Mouse (Mus musculus) spleen, postnatal 36 days (tissue): Measurements from ENCODE around the gene Exoc4.
A peak's percentile ranks its signal among the peaks of the same experiment; 100 is the strongest.

Source experiments
- DNase-seq, 2 experiments: peaks; one replicate each; pipeline ENCODE4 v3.0.0; 2022; ENCODE audit warnings: low spot score in 2 of 2, mixed read lengths in 1 of 2

Gene Exoc4

DNA sequence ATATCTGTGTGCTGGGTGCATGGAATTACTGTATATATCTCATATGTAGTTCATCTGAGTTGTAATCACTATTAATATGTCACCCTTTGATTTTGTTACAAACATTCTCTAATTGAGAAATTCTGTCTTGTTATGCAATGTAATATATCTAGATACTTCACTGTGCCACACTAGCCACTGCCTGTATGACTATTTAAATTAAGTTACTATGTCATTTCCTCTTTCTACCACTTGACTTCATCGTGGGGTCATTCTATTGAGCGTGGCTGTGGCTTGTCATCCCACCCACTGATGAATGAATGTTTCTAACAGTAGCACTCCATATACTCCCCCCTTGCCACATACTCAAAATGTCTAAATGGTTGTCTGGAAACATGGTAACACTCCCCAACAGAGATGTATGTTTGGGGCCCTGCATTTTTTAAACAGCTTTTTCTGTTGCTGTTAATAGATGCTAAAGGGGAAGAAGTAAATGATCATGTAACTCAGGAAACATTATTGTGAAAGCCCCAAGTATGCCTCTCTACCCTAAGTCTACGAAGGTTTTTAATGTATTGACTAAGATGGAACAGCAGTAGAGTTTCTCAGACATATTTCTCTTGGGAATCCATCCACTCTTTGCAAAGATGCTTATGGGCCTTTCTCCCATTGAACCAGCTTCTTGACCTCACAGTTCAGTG is 618.2 kb downstream of the Exoc4 start:
- no peak for DNase-seq

DNA sequence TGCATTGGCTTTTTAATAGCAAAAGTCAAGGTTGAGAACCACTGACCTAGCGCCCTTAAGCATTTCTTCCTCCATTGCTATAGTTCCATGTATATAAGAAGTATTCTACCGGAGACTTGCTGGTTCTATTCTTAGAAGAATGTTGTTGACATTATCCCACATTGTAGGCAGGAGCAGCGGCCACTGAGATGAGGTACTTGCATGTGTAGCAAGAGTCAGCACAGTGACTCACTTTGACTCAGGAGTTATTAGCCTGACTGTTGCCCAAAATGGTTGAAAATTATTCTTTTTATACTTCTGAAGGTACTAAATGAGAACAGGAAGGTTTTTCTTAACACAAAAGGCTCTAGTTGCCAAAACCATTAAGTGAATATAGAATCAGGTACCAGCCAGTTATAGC is 620.4 kb downstream of the Exoc4 start:
- no peak for DNase-seq

DNA sequence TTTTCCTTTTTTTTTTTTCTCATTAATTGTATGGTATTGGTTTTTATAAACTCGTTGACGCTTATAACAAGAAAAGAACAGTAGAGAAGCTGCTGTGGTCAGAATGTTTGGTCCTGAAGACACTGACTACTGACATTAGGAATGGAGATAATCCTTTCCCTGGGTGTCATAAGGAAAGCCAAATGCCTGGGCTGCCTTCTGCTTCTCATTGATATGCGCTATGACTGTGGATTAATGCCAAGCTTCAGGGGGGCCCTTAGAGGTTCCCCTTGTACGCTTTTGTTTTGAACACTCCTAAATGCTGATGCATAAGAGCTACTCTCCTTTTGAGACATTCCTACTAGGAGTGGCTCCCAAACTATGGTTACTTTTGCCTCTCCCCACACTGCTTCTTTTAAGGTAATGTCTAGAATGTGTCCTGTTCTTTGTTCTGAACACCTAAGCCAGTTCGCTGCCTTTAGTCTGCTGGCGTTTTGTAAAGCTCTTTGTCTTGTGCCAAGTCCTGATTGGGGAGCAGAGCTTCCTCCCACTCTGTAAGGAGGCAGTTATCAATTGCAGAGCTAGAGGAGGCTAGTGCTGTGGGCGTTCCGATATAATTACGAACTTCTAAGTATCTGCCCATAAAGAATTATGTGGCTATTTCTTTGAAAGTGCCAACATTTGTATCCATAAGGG is 621.7 kb downstream of the Exoc4 start:
- DNase-seq, result no peak

DNA sequence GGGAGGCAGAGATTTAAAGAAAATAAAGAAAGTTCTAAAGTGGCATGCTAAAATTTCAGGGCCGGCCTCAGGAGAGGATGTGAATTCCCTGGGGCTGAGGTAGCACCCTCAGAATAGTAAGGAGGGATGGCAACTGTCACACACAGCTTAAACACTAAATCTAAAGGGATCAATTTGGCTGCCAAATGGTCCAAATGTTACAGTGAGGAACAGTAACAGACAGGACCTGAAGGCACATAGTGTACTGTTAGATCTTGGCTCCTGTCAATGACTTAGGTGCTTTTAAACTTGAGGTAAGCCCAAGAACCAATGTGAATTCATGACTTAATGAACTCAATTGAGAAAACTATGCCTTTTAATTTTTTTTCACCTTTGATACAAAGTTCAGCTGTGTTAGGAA is 622.4 kb downstream of the Exoc4 start:
- no peak for DNase-seq

DNA sequence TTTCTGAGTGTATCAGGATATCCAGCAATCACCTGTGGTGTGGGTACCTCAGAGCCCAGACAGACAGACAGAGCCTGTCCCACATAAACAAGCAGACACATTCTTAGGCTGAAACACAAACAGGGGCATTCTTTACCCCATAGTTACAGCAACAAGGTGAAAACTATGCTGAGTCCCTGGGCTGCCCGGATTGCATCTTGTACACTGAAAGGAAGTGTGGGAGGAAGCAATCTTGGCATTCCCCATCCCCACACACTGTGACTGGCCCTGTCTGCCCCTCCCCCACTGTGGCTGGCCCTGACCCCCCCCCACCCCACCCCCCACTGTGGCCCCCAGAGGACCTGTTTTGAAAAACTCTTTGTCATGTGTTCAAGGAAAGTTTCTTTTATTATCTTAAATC is 623.3 kb downstream of the Exoc4 start:
- DNase-seq, result no peak

DNA sequence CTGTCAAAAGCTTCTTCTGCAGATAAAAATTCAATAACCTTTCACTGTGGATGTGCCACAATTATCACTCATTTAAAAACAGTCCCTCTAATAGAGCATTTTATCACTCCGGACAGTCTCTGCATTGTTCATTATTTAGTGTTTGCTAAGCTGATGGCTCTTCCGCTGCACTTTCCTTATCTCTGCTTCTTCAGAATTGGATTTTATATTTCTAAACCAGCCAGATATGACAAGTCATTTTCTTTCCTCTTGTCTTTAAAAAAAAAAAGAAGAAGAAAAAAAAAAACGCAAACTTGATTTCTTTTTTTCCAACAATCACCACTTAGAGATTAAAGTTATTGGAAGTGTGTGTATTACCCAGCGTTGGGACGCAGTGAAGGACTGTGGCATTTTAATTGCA is 624.1 kb downstream of the Exoc4 start:
- DNase-seq, result no peak

DNA sequence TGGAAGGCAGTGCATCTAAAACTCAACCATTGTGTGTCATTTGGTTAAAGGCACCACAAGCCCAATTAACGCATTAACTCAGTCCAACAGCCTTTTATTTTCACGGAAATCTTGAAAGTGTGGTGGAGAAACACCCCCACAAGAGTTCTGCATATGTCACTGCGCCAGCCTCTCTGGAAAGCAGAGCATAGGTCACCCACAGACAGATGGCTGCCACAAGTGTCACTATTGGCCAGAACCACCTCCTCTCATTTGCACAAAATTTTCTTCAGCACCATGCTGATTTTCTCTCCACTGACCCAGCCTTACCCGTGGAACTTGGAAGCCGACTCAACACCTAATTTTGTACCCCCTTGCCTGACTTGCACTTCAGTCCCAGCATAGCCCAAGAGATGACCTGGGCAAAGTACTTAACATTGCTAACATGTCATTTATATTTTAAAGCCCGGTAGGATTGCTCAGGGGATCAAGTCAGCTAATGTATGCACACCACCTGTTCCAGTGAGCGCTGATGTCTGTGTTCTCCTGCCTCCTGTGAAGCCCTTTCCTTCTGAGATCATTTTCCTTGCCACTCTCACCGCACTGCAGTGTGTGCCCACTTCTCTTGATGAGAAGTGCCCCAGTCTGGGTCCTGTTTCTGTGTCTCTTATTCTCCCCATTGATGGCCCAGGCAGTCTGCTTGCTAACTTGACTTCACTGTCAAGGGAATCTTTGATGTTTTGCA is 625.6 kb downstream of the Exoc4 start:
- DNase-seq, result no peak

DNA sequence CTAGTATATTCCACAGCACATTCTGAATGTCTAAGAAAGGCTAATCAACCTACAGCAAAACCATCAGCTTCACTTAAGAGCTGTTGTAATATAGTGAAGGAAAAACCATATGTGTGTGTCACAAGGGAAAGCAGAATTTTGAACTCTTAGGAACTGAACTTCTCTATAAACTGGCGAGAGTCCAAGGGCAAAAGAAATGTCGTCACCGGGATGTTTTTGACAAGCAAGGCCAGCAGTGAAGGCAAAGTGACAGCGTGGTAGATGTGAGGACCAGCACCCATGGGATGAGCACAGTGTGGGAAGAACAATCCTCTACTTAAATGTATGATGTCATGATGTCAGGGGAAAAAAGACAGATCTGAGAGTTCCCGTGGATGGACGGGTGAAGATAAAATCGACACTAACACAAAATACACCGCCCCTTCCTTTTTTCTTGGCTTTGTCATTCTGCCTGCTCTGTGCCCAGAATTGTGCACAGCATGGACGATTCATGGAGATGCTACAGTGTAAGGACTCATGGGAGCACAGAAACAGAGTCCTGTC is 635.3 kb downstream of the Exoc4 start:
- no peak for DNase-seq

DNA sequence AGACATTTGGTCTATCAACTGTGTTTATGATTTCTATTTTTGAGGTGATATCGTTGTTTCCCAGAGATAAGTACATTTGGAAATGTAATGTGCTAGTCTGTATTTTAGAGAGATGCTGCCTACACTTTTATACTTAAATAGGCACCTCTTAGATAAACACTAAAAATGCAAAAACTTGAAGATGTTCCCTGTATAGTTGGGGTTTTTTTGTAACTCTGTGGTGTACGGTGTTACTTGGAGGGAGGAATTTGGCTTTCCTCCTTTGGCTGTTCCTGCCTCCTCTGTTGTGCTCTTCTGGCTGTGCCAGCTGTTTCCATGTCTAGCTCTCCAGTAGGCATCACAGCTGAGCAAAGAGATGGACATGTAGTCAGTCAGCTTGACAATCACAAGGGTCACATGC is 638.1 kb downstream of the Exoc4 start:
- DNase-seq, result no peak

DNA sequence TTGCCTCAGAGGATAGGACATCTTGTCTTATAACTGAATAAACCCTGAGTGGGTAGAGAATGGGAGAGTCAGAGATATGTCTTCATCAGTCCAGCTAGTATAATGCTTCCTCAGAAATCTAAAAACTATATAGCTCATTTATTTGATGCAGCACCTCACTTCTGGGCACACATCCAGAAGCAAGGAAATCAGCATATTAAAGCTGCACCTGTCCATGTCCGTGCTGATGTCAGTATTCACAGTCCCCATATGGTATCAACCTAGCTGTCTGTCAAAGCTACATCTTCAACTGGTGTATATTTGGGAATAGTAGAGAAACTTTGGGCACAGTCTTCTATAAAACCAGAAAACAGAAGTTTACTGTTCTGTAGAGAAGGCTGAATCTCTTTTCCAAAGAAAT is 642.0 kb downstream of the Exoc4 start:
- DNase-seq, result no peak

DNA sequence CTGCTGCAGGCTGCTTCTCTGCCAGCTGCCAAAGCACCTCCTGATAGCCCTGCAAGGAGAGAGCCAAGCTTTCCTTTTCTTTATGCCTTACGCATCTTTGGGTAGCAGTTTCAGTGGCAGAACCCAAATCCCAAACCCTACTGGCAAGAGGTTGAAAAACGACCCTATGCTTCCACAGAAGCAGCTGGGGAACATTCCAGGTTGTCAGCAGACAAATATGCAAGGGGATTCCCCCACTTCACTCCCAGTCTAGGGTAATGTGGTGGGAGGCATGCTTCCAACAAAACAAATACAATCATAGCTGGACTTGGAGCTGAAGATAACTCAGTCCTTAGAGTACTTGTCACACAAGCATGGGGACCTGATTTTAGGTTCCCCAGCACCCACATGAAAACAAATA is 643.3 kb downstream of the Exoc4 start:
- no peak for DNase-seq

DNA sequence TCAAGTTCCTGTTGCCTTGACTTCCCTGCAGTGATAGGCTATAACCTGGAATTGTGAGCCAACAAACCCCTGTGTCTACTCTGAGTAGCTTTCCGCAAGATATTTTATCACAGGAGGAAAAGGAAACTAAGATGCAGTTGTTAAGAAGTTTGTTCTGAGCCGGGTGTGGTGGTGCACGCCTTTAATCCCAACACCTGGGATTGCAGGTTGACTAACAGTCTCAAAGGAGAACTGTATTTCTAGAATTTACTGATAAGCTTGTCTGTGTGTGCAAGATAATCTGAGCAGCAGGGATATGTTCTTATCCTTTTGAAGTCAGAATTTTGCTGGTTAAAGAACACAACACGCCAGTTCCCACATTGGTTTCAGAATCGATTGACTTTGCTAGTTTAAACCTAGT is 651.1 kb downstream of the Exoc4 start:
- no peak for DNase-seq

DNA sequence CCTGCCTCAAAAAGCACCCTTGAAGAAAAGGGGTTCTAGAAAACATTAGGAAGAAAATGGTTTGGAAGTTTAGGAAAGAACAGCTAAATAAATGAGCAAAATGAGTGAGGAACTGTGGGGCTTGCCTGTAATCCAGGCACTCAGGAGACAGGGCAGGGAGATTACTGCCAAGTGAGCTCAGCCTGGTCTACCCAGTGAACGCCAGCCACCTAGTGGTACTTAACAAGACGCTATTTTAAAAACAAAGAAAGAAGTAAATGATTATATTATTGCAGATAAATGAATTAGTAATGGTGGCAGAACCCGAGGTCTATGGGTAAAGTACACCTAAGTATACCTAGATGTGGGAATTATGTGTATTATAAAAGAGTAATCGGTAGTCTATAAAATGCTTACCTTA is 651.7 kb downstream of the Exoc4 start:
- no peak for DNase-seq

DNA sequence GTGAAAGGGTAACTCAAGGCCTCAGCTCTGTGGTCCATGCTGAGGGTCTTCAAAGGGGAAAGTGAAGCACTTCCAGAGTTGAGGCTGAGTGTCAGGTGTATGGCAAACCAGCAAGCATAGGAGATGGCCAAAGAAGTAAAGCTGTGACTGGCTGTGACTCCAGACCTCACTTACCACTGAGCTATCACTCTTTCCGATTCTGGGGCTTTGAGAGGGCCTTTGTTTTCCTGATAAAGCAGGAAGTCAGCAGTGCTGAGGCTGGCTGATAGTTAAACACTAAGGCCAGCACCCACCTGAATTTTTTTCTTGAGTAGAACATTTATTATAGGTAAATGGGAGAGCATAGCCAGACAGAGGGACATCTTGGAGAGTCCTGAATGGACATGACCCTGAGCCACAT is 656.2 kb downstream of the Exoc4 start:
- no peak for DNase-seq

DNA sequence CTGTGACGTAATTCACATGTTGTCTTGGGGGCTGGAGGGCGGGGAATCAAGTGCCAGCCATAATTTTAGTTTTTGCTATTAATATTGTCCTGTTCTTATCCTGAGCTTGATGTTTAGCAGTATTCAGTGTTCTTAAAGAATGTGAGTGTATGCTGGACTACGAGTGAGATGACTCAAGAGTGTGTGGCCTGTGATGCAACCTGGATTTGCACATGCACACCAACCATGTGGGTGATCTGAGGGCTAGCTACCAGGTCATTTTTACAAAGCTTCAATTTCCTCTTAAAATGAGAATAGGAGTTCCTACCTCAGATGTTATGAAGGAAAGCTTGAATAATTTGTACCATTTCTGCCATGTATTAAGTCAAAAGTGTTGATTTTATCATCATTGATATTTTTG is 661.8 kb downstream of the Exoc4 start:
- DNase-seq, result no peak

DNA sequence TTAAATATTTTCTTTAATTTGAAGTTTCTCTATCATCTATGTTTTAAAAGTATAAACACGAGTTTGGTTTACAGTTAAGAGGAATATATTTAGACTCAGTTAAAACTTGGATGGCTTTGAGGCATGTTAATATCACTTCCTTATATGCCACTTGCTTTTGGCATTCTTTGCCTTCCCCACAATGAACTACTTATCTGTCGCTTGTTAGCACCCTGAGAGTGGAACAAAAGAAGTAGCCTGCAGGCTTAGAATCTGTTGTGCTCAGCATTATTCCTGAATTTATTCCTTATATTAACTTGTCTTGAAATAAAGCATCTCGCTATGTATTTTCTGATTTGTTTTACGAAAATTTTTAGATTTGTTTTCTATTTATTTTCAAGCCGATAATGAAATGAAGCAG is 664.2 kb downstream of the Exoc4 start:
- no peak for DNase-seq

DNA sequence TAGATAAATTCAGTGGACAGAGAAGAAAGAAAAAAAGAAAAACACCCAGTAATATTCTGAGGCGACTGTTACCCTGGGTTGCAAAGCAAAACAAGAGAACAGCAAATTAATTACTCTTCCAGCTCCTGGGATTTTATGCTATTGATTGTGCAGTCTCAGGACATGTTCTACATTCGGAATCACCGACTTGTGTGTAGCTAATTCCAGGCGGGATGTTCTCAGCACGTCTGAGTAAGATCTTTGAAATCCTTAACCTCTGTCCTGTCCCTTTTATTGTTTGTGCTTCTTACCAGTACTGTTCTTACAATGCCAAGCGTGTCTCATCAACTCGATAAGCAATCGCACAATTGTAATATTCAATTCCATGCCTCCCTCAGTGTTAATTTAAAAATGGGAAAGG is 664.6 kb downstream of the Exoc4 start:
- no peak for DNase-seq

DNA sequence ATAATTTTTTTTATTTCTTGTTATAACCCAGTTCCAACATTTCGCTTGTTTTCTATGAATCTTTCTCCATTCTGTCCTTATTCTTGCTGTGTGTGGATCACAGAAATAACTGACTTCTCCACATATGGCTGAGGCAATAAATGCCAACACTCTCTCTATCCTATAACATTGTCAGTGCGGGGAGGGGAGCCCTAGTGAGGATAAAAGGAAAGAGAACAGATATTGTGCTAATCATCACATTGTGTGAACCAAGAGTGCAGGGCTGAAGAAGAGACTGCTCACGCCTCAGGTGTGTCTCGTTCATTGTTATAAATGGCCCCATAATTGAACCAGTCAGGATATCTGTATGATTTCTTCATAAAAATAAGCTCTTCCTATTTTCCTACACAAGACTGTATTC is 665.1 kb downstream of the Exoc4 start:
- no peak for DNase-seq

DNA sequence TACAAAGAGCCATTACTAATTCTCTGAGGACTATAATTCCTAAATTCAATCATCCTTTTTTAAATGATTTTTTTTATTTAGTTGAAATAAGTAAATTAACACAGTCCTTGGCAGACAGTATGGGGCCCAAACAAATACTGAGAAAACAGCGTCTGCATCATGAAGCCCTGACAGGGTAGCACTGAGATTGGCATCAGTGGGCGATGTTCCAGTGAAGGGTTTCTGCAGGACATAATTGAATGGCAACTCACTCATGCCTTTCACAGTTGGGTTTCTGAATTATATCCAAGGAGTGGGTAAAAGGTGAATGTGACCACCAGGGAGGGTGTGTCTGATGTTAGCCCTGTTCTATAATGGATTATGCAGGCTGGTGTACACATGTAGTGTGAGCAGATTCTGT is 674.7 kb downstream of the Exoc4 start:
- DNase-seq, result no peak

DNA sequence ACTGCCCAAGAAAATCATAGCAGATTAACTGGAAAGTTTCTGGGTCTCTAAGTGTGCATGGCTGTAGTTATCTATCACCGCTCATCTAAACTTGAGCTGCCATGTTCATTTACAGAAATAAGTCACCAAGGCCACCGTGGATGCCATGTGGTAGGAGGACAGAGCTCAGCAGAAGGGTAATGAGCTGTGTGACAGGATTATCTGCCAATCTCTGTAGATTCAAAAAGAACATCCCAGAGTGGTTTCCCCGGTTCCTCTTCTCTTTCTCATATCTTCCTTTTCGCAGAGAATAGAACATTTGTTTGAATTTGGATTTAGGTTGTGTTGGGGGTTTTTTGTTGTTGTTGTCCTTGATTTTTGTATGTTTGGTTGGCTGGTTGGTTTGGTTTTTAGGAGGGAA is 676.0 kb downstream of the Exoc4 start:
- no peak for DNase-seq

DNA sequence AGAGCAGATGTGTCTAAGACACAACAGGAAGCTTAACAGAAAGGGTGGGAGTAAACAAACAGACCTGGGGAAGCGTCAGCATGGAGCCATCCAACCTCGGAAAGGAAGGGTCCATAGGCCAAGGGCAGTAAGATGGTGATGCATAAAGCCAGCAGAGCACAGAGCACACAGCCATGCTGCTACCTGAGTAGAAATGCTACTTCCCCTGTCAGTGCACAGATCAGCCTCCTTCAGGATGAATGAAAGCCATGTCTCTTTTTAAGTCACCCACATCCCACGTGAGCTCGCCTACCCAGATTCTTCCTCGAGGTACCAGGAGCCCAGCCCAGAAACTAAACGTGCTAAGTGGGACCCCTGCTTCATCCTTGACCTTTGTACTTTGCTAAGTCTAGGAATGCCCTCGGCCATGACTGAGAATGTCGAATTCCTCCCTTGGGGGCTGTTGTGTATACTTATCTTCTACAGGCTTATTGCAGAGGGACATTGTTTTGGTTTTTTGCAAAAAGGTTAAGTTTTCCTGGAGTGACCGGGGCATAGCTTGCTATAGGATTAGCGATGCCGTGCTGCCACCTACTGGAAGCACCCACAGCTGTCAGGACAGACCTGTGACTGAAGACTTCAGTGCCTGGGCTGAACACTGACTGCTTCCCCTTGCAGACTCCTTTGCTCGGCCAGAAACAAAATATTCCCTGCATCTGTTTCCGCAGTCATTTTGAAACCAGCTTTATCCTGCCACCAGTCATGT is 680.6 kb downstream of the Exoc4 start:
- DNase-seq, result peak; percentile 39 to 50
